Mouse (Mus musculus) lung, postnatal 0 days (tissue): ENCODE results near the gene Ankmy1. TPM values are rescaled to one million over a fixed set of nuclear protein-coding genes. Genes with fewer than 3 reads are reported as not detected.
A peak's percentile ranks its signal among the peaks of the same experiment; 100 is the strongest.

Source experiments
- ATAC-seq: fragments of 200-750 bp; cut with Nextera tagmentation; 2 replicates; pipeline ENCODE4 v1.8.0; 2017; ENCODE audit warnings: moderate library complexity
- DNase-seq: peaks from one replicate; pipeline ENCODE4 v3.0.0-alpha.2; 2016; ENCODE audit warnings: low spot score
- H3K27ac ChIP-seq: fragments of 300-500 bp; sonication (generic); 2 replicates; pipeline ENCODE4 v1.5.1; 2014; ENCODE audit warnings: antibody characterized with exemption, mild to moderate bottlenecking, low read length, mixed read lengths
- H3K27me3 ChIP-seq: fragments of 300-500 bp; sonication (generic); replicated peaks from 2 replicates; pipeline ENCODE4 v1.6.1; 2014; ENCODE audit warnings: low read length, mixed read lengths; ENCODE audit not compliant: insufficient read depth
- H3K36me3 ChIP-seq: fragments of 300-500 bp; sonication (generic); 2 replicates; pipeline ENCODE4 v1.6.1; 2014; ENCODE audit warnings: low read length, mixed read lengths; ENCODE audit not compliant: insufficient read depth
- H3K4me1 ChIP-seq: fragments of 300-500 bp; sonication (generic); 2 replicates; pipeline ENCODE4 v1.6.1; 2014; ENCODE audit warnings: antibody characterized with exemption, low read depth, low read length, mixed read lengths; ENCODE audit not compliant: insufficient read depth
- H3K4me2 ChIP-seq: fragments of 300-500 bp; sonication (generic); replicated peaks from 2 replicates; pipeline ENCODE4 v1.6.1; 2014; ENCODE audit warnings: low read depth, mild to moderate bottlenecking, low read length, moderate library complexity, mixed read lengths
- H3K4me3 ChIP-seq: fragments of 300-500 bp; sonication (generic); 2 replicates; pipeline ENCODE4 v1.5.1; 2014; ENCODE audit warnings: low read depth, low read length
- H3K9ac ChIP-seq: fragments of 300-500 bp; sonication (generic); replicated peaks from 2 replicates; pipeline ENCODE4 v1.6.1; 2014; ENCODE audit warnings: low read depth, mild to moderate bottlenecking
- H3K9me3 ChIP-seq: fragments of 300-500 bp; sonication (generic); 2 replicates; pipeline ENCODE4 v1.6.1; 2016; ENCODE audit warnings: low read length, mixed read lengths
- CTCF ChIP-seq: IDR thresholded peaks from 2 replicates; pipeline ENCODE4 v1.5.1; 2016; ENCODE audit warnings: antibody characterized with exemption, mild to moderate bottlenecking
- EP300 ChIP-seq: IDR thresholded peaks from 2 replicates; pipeline ENCODE4 v1.6.1; 2016; ENCODE audit warnings: antibody characterized with exemption, mild to moderate bottlenecking, control low read depth
- WGBS: fragments of 180-500 bp; shearing (Covaris S2); extraction: QIAGEN DNeasy Blood & Tissue Kit; methylation state at CpG from one replicate; pipeline ENCODE4 v1.1.7; 2014; 5-methylcytosine and 5-hydroxymethylcytosine counted together
- polyA plus RNA-seq: library from polyadenylated mRNA; unstranded; fragments of >200 nt; fragmentation: Nextera tagmentation; extraction: Ambion mirVana; gene quantifications from 2 replicates; pipeline ENCODE4 v1.2.1, GENCODE M21; 2015

Gene Ankmy1
- 0.50 and 0.57 TPM in 2 replicates for polyA plus RNA-seq

DNA sequence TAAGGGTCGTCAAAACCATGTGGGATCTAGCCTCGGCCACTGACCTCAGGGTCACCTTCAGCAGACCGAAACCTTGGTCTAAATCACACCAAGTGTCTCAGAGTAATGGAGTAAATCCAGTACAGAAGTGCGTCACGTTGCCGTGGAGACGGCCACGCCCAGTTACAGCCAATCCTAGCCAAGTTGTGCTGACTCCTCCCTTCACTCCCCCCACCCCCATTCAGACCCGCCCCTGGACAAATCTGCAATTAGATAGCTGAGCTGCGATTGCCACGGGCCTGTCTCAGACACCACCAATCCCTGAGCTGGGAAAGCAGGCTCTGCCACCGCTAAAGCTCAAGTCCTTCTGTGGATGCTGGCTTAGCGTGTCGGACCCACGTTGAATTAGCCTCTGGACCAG lies at the start of gene Ankmy1:
TSS of gene Ankmy1 (minus strand) at position 121 of the 400 bp plus-strand sequence.
- Histone ChIP-seq H3K4me3 (no peak within 1 kb of the TSS), H3K27ac (no peak within 1 kb of the TSS), H3K9ac (no peak within 1 kb of the TSS), H3K9me3 (no peaks in the 10 kb centered on the region), H3K27me3 (no peaks in the 10 kb centered on the region), H3K4me1 (peaks cover 4% of the 10 kb centered on the region; the same call in 1 of the 2 replicates), H3K4me2 (peak within 1 kb of the TSS; percentile 42), H3K36me3 (no peaks in the 10 kb centered on the region)
- TF ChIP-seq EP300 (no peak), CTCF (no peak)
- ATAC-seq (peak; percentile 16; the same call in 1 of the 2 replicates), DNase-seq (peak; percentile 83)
- WGBS = 2% methylated on average over 15 of the region's 15 CpGs

DNA sequence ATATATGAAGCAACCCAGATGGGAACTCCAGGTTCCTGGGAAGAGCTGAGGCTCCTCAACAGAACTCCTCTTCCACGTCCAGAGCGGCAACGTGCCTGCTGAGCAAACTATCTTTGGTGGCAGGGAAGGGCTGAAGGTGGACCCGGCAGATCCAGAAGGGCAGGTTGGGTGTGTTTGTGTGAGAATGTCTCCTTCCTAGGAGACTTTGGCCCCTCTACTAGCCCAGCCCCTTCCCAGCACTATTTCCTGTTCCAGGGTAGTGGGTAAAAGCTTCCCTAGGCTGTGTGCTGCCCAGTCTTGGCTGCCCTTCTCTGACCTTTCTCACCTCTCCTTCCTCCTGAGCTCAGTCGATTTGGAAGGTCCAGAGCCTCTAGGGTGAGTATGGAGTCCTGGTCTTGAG lies 47.9 kb upstream of the Ankmy1 start, which contains the start of gene Gpr35:
TSS of gene Gpr35 (plus strand) at position 259 of the 400 bp plus-strand sequence.
- WGBS = 37% methylated on average over 5 of the region's 5 CpGs
- Histone ChIP-seq H3K9ac (no peak within 1 kb of the TSS), H3K9me3 (no peaks in the 10 kb centered on the region), H3K27ac (no peak within 1 kb of the TSS), H3K4me3 (no peak within 1 kb of the TSS), H3K27me3 (no peaks in the 10 kb centered on the region), H3K36me3 (no peaks in the 10 kb centered on the region), H3K4me1 (no peaks in the 10 kb centered on the region), H3K4me2 (no peak within 1 kb of the TSS)
- DNase-seq (no peak), ATAC-seq (no peak)
- TF ChIP-seq EP300 (no peak), CTCF (no peak)

DNA sequence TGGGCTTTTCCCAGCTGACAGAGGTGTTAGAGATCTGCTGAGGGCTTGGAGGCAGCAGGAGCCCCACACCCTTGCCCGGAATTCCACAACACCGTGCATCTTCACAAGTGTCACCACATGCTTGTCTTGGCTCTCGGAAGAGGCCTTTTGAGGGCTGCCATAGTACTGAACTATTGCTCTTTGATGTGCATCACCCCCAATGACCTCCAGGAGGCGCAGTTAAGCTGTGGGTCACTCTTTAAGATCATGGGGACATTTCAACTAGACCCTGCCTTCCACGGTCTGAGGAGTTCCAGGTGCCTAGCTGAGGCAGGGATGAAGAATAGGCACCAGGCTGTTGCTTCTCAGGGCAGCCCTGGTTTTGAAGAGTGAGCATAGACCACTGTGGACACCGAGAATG lies 46.7 kb upstream of the Ankmy1 start:
- H3K27me3 ChIP-seq = no peaks in the 10 kb centered on the region
- H3K4me1 ChIP-seq = no peaks in the 10 kb centered on the region
- 52% methylated on average over 6 of the region's 6 CpGs for WGBS
- H3K4me3 ChIP-seq = no peak overlapping the region
- DNase-seq = peak; percentile 34
- H3K36me3 ChIP-seq = peaks cover 11% of the 10 kb centered on the region
- H3K27ac ChIP-seq = no peak overlapping the region
- no peak; the same call in 1 of the 2 replicates for ATAC-seq
- no peak overlapping the region for H3K9ac ChIP-seq
- H3K9me3 ChIP-seq = no peaks in the 10 kb centered on the region
- no peak overlapping the region for H3K4me2 ChIP-seq
- TF ChIP-seq CTCF (peak; percentile 69), EP300 (no peak)

DNA sequence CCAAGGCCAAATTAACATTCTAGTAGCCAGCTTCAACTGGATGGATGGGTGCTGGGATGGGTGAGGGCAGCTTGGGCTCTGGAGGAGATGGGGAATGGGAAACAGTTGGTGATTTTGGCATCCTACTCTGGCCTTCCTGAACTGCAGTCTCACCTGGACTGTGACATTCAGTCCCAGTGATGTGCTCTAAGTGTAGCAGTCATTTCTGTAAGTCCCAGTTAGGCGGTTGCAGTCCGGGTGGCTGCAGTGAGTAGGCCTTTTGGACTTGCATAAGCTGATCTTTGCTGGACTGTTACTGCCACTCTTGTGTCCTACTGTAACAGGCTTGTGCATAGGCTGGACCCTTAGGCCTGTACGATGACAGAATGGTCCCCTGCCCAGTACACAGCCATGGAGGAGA lies 45.3 kb upstream of the Ankmy1 start:
- DNase-seq (no peak), ATAC-seq (no peak)
- WGBS = 92% methylated on average over 3 of the region's 3 CpGs
- Histone ChIP-seq H3K4me3 (no peak overlapping the region), H3K27me3 (no peaks in the 10 kb centered on the region), H3K4me1 (no peaks in the 10 kb centered on the region), H3K27ac (no peak overlapping the region), H3K36me3 (peaks cover 19% of the 10 kb centered on the region), H3K9me3 (no peaks in the 10 kb centered on the region), H3K9ac (no peak overlapping the region), H3K4me2 (no peak overlapping the region)
- no peak for TF ChIP-seq EP300
- TF ChIP-seq CTCF = no peak

GRCm38 (mm10) chr1:92943219-92943989 lies 40.7 kb upstream of the Ankmy1 start:
- no peak for TF ChIP-seq CTCF
- no peak for TF ChIP-seq EP300
- Histone ChIP-seq H3K4me3 (no peak overlapping the region), H3K4me2 (no peak overlapping the region), H3K4me1 (no peaks in the 10 kb centered on the region), H3K9me3 (no peaks in the 10 kb centered on the region), H3K27ac (no peak overlapping the region), H3K9ac (no peak overlapping the region), H3K36me3 (peaks cover 34% of the 10 kb centered on the region), H3K27me3 (no peaks in the 10 kb centered on the region)
- no peak for ATAC-seq
- 92% methylated on average over 19 of the region's 19 CpGs for WGBS
- no peak for DNase-seq

- Histone ChIP-seq H3K9ac (no peak overlapping the region), H3K27ac (no peak overlapping the region), H3K36me3 (peaks cover 26% of the 10 kb centered on the region), H3K9me3 (no peaks in the 10 kb centered on the region), H3K4me2 (no peak overlapping the region), H3K4me1 (peaks cover 6% of the 10 kb centered on the region; the same call in 1 of the 2 replicates), H3K27me3 (no peaks in the 10 kb centered on the region), H3K4me3 (no peak overlapping the region)
- no peak for ATAC-seq
- DNase-seq = no peak
- 94% methylated on average over 4 of the region's 4 CpGs for WGBS
- TF ChIP-seq EP300 = no peak
- TF ChIP-seq CTCF = no peak
Observed at GRCm38 (mm10) chr1:92939746-92940145, 37.0 kb upstream of the Ankmy1 start.
